Mouse (Mus musculus): ENCODE results near the gene Ucn3. TPM values are rescaled to one million over a fixed set of nuclear protein-coding genes. Genes with fewer than 3 reads are reported as not detected.

Ucn3 gene
- total RNA-seq, 1 experiment from 2014 or later: not detected

DNA sequence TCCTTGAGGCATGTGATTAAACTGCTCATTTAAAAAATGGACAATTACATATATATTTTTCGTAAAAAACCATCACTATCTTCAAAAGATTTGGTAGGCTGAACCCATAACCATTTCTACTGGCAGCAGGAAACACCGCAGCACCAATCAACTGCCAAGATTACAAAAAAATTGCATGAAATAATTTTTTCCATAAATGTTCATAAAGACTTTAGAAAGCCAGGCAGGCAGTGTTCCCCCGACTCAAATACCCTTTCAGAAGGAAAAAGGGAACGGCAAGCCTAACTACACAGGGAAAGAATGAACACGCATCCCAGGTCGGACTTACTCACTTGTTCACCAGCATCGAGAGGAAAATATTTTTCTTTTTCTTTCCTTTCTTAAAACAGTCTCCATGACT is 52.5 kb downstream of the Ucn3 start:
- no peak for DNase-seq

DNA sequence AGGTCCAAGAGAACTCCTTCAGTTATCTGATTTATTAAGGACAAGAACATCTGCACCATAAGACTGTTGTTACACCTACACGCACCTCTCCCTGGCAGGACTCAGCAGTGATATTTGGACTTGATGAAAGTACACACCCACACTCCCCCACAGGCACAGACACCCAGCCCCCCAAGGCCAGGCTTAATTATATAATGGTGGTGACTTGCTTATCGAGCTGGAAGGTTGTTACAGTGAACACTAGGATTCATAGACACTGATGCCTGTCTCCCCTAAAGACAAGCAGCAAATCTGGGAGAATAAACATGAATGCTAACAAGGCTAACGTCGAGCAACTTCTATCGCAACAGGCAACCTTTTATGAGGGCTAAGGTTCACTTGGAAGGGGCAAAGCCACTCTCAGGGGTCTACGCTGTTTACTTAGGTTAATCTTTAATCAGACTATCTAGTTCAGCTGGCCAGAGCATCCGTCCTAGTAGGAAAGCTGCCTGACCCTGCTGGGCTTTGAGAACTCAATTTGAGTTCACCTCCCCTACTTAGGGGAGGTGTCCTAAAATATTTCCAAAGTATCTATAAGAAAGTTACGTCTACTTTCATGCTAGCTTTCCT is 53.6 kb downstream of the Ucn3 start:
- no peak for DNase-seq

Small RNA genes within 50 kb of the gene (microRNA-seq; reads per million reads assigned to microRNA genes)
- 0 reads per million in 2 experiments for gene Gm22460

Other genes with a start within 250 kb of the Ucn3 start
- gene Calml3, start 141.0 kb downstream of the Ucn3 start, total RNA-seq (2021): not detected in 2 replicates
- gene Calm4, start 107.6 kb downstream of the Ucn3 start, total RNA-seq (2021): not detected in 2 replicates
- gene Calm5, start 91.2 kb downstream of the Ucn3 start, total RNA-seq (2021): not detected in 2 replicates
- 89.3 and 110 TPM in 2 replicates for gene Net1, start 27.1 kb downstream of the Ucn3 start, total RNA-seq (2021)
- not detected in 2 replicates for gene Tubal3, start 27.1 kb downstream of the Ucn3 start, total RNA-seq (2021)
- 4.2 and 21.4 TPM in 2 replicates for gene Akr1c14, start 103.7 kb upstream of the Ucn3 start, total RNA-seq (2021)
- gene Akr1c18, start 205.3 kb upstream of the Ucn3 start, total RNA-seq (2021): 1,308 and 2,595 TPM in 2 replicates
- 24.1 and 28.7 TPM in 2 replicates for gene Akr1c13, start 245.8 kb upstream of the Ucn3 start, total RNA-seq (2021)